Mouse (Mus musculus): ENCODE data around the gene Rrh.

- TF ChIP-seq CTCF (IDR thresholded peaks at IDR 0.05; ENCODE audit: borderline replicate concordance, control insufficient read depth, extremely low read depth, insufficient read depth, low read length, poor library complexity) (no peak), POLR2A (IDR thresholded peaks at IDR 0.05; ENCODE audit: control insufficient read depth, extremely low read depth, insufficient read depth, low read length, poor library complexity) (no peak)
Measured at GRCm38 (mm10) chr3:129782746-129783145, 39.6 kb downstream of the Rrh start.

All from thymus, adult 2 months (tissue).